Mouse (Mus musculus): ENCODE results near the gene Gpa33.
A peak's percentile ranks its signal among the peaks of the same experiment; 100 is the strongest.
"Not testable (repeated sequence)": the region's sequence is repeated elsewhere in the genome, so short reads cannot be mapped to it uniquely, and the experiment has no call there.

The Gpa33 gene

GRCm38 (mm10) chr1:166135091-166135740, 5.2 kb downstream of the Gpa33 start:
- no peak for DNase-seq (ENCODE audit: low spot score in 2 of 2)

DNA sequence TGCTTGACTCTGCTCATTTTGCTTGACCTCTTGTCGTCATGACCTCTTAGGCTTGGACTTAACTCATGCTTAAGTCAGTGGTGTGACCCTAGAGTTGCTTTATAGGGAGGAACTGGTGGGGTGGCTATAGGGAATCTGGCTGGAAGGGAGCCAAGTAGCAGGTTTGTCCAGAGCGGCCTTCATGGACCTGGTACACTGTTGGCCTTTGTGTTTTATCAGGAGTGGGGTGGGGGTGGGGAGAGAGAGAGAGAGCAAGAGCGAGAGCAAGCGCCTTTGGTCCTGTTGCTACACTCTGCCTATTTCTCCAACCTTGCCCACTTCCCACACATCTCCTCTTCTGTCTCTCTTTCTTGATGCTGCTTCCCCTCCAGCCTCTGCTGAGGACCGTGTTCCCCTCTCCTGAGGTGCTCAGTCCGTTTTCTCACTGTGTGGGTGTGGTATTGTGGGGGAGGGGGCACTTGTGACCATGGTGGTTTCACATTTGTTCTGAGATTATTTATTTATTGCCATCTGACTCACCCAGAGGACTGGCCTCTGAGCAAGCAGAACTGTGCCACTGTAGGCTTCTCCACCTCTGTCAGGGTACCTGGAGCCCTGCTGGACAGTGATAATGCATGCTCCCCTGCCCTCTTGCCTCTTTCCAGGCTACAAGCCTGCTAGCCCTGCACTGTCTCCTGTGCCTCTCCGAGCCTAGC, 7.4 kb downstream of the Gpa33 start:
- DNase-seq (ENCODE audit: low spot score in 2 of 2): no peak

GRCm38 (mm10) chr1:166138136-166138535, 8.1 kb downstream of the Gpa33 start:
- no peak for DNase-seq (ENCODE audit: low spot score in 2 of 2)

- DNase-seq (ENCODE audit: low spot score in 2 of 2): no peak
These were observed 9.1 kb downstream of the Gpa33 start for GRCm38 (mm10) chr1:166139113-166139512.

GRCm38 (mm10) chr1:166139620-166140184, 9.7 kb downstream of the Gpa33 start:
- DNase-seq (ENCODE audit: low spot score in 2 of 2): no peak

GRCm38 (mm10) chr1:166141868-166142267, 11.8 kb downstream of the Gpa33 start:
- DNase-seq (ENCODE audit: low spot score in 2 of 2): not testable (repeated sequence)

DNA sequence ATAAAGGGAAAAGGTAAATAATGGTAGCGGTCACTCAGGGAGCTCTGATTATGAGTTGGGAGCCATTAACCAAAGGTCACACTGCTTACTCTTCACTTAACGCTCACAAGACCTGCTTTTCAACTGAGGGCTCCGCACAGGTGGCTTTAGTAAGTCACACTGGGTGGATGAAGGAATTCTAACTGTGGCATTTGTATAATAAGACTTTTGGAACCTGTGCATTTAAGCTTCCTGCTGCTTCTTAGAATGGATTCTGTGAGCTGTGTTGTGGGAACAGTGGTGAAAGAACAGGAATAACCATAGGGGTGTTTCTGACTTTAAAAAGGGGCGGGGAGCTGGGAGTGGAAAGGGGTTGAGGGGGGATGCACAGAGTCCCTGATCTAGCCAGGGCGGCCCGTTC, 12.3 kb downstream of the Gpa33 start:
- DNase-seq (ENCODE audit: low spot score in 2 of 2): no peak

GRCm38 (mm10) chr1:166146626-166147025, 16.6 kb downstream of the Gpa33 start:
- no peak for DNase-seq (ENCODE audit: low spot score in 2 of 2)

GRCm38 (mm10) chr1:166147657-166148056, 17.6 kb downstream of the Gpa33 start:
- no peak for DNase-seq (ENCODE audit: low spot score in 2 of 2)

GRCm38 (mm10) chr1:166149441-166149840, 19.4 kb downstream of the Gpa33 start:
- no peak for DNase-seq (ENCODE audit: low spot score in 2 of 2)

DNA sequence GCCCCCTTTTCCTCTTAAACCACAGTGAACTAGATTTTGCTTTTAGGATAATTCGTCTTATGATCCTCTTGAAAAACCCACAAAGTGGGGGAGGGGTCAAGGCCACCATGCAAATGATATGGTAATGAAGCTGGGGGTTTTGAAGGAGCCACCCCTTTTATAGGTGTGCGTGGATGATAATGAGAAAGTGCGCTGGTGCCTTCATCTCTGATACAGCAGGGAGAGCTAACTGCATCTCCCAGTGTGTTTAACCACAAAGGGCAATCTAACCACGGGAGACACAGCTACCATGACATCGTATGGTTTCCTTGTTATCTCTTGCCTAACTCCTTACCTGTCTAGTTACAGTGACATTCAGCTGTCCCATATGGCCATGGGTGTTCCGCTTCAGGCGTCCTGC, 20.0 kb downstream of the Gpa33 start:
- no peak for DNase-seq (ENCODE audit: low spot score in 2 of 2)

- no peak for DNase-seq (ENCODE audit: low spot score in 2 of 2)
These were observed 21.3 kb downstream of the Gpa33 start for GRCm38 (mm10) chr1:166151341-166151740.

- DNase-seq (ENCODE audit: low spot score in 2 of 2): no peak
These were observed 22.0 kb downstream of the Gpa33 start for GRCm38 (mm10) chr1:166152034-166152433.

DNA sequence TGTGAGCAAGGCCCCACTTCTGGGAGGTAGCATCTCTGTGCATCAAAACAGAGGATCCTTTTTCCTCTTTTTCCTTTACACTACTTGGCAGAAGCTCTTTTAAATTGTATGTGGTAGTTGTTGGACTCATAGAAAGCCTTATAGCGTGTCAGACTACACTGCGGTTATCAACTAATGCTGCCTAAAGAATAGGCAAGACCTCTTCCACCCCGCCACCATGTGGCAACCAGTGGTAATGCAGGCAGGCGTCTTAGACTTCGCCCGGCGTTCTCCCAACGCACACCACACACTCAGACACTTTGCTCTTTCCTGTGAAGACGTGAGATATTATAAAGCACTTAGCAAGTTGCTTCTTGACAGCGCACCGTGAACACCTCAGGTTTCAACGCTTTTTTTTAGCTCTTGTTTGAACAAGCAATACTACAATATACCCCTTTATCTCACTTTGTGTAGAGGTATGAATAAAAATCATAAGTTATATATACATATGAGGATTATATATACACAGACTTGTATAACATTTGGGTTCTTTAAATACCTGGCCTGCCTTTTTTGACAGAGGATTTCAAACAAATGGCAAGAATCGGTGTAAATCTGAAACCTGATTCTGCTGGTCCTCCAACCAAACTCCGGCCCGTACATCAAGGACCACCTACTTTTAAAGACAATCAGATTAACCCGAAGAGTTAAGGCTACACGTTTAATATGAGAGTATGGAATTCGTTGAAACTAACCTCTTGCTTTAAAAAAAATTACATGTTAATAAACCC, 23.5 kb downstream of the Gpa33 start:
- peak; percentile 66 to 94 for DNase-seq (ENCODE audit: low spot score in 2 of 2)

- DNase-seq (ENCODE audit: low spot score in 2 of 2): peak; percentile 44 to 75
These were observed 24.4 kb downstream of the Gpa33 start for GRCm38 (mm10) chr1:166154162-166155112.

- DNase-seq (ENCODE audit: low spot score in 2 of 2): no peak
These were observed 25.1 kb downstream of the Gpa33 start for GRCm38 (mm10) chr1:166155113-166155494.

- no peak for DNase-seq (ENCODE audit: low spot score in 2 of 2)
These were observed 27.7 kb downstream of the Gpa33 start for GRCm38 (mm10) chr1:166157712-166158111.

DNA sequence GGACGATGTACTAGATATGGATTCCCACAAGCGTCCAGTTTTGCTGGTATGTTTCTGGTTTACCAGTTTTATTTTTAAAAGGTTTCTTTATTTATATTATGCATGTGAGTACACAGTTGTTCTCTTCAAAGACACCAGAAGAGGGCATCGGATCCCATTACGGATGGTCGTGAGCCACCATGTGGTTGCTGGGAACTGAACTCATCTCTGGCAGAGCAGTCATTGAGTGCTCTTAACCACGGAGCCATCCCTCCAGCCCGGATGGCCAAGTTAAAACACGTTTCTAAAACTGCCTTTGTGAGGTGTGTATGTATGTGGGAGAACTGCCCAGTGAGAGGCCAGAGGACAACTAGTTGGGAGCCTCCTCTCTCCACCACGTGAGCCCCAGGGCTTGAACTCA, 28.6 kb downstream of the Gpa33 start:
- DNase-seq (ENCODE audit: low spot score in 2 of 2): no peak

- DNase-seq (ENCODE audit: low spot score in 2 of 2): no peak
These were observed 30.1 kb downstream of the Gpa33 start for GRCm38 (mm10) chr1:166160111-166160510.

GRCm38 (mm10) chr1:166160569-166161445, 30.8 kb downstream of the Gpa33 start:
- DNase-seq (ENCODE audit: low spot score in 2 of 2): peak; percentile 37 to 82

All from urinary bladder, postnatal 4 days (tissue).